Mouse (Mus musculus): ENCODE measurements at regions not wholly inside any gene's neighbourhood (a gene's known extent, or its start where the extent isn't known, plus 50 kb on each side); places are given as distances from the start of the nearest gene placed in this dataset.

- no peak for DNase-seq (ENCODE audit: low read depth)
These were observed 52.4 kb upstream of the Npy start for GRCm38 (mm10) chr6:49769904-49770720.

Data from c-Kit-positive CD71-negative TER-119-negative erythroid progenitor cells, embryonic 14.5 days (primary cell).